Mouse (Mus musculus): ENCODE measurements around the gene Filip1l. TPM values are rescaled to one million over a fixed set of nuclear protein-coding genes. Genes with fewer than 3 reads are reported as not detected.

Gene Filip1l
- polyA plus RNA-seq (2015; fragmentation: Nextera tagmentation; extraction: Ambion mirVana), result 32.1 and 35.4 TPM in 2 replicates

DNA sequence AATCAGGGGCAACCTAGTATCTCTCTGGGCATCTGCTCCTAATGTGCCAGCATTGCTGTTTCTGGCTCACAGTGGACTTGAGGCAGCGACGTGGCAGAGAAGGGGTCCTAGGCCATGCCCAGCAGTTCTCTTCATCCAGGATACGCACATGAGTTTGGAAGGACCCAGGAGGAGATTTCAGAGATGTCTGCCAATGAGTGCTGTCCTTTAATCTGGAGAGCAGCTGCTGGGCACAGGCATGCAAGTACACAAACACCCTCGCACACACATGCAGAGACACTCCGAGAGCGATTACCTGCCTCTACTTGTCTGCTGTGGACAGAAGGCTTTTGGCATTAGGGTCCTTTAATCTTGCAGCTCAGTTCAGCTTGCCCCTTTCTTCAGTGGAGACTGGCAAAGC is at the start of gene Filip1l:
TSS of gene Filip1l (plus strand) at position 343 of the 400 bp plus-strand sequence.
- Histone ChIP-seq H3K4me2 (replicated peaks; ENCODE audit: low read depth) (no peak within 1 kb of the TSS), H3K27ac (ENCODE audit: low read depth, low read length) (no peak within 1 kb of the TSS), H3K4me1 (replicated peaks; ENCODE audit: control insufficient read depth, insufficient read depth, low read length) (no peaks in the 10 kb centered on the region), H3K27me3 (replicated peaks; ENCODE audit: control insufficient read depth, insufficient read depth, low read length) (no peaks in the 10 kb centered on the region), H3K36me3 (ENCODE audit: control insufficient read depth, insufficient read depth) (no peaks in the 10 kb centered on the region), H3K9me3 (ENCODE audit: control insufficient read depth) (no peaks in the 10 kb centered on the region), H3K4me3 (ENCODE audit: low read depth, low read length) (no peak within 1 kb of the TSS), H3K9ac (ENCODE audit: low read depth, low read length) (no peak within 1 kb of the TSS)
- 85% methylated on average over 6 of the region's 6 CpGs for WGBS
- ATAC-seq, result no peak
- no peak for TF ChIP-seq CTCF (IDR thresholded peaks at IDR 0.05; ENCODE audit: low read depth)

DNA sequence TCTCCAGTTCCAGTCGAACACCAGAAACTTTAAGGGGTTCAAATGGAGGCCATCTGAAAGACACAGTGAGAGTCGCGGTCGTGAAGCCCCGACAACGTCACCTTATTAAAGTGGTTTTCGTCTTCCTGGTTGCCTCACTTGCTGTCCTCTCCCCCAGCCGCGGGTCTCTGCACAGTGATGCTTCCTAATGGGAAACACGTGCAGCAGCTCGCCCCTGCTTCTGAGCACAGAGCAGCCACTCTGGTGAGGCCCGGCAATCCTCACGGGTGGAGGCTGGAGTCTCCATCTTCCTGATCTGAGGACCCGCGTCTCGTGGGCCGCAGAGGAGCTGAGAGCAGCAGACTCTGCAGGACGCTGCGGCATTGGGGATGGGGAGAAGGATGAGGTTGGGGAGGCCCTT is 49.2 kb upstream of the Filip1l start:
- WGBS, result 77% methylated on average over 19 of the region's 19 CpGs
- no peak for TF ChIP-seq CTCF (IDR thresholded peaks at IDR 0.05; ENCODE audit: low read depth)
- Histone ChIP-seq H3K9ac (ENCODE audit: low read depth, low read length) (no peak overlapping the region), H3K27me3 (replicated peaks; ENCODE audit: control insufficient read depth, insufficient read depth, low read length) (no peaks in the 10 kb centered on the region), H3K4me3 (ENCODE audit: low read depth, low read length) (no peak overlapping the region), H3K4me1 (replicated peaks; ENCODE audit: control insufficient read depth, insufficient read depth, low read length) (no peaks in the 10 kb centered on the region), H3K9me3 (ENCODE audit: control insufficient read depth) (no peaks in the 10 kb centered on the region), H3K36me3 (ENCODE audit: control insufficient read depth, insufficient read depth) (no peaks in the 10 kb centered on the region), H3K27ac (ENCODE audit: low read depth, low read length) (no peak overlapping the region), H3K4me2 (replicated peaks; ENCODE audit: low read depth) (no peak overlapping the region)
- no peak for ATAC-seq

- ATAC-seq, result no peak
- Histone ChIP-seq H3K9ac (ENCODE audit: low read depth, low read length) (no peak overlapping the region), H3K4me1 (replicated peaks; ENCODE audit: control insufficient read depth, insufficient read depth, low read length) (no peaks in the 10 kb centered on the region), H3K27me3 (replicated peaks; ENCODE audit: control insufficient read depth, insufficient read depth, low read length) (no peaks in the 10 kb centered on the region), H3K9me3 (ENCODE audit: control insufficient read depth) (no peaks in the 10 kb centered on the region), H3K27ac (ENCODE audit: low read depth, low read length) (no peak overlapping the region), H3K4me3 (ENCODE audit: low read depth, low read length) (no peak overlapping the region), H3K4me2 (replicated peaks; ENCODE audit: low read depth) (no peak overlapping the region), H3K36me3 (ENCODE audit: control insufficient read depth, insufficient read depth) (no peaks in the 10 kb centered on the region)
- TF ChIP-seq CTCF (IDR thresholded peaks at IDR 0.05; ENCODE audit: low read depth), result no peak
- whole genome bisulfite sequencing, result 81% methylated on average over 6 of the region's 6 CpGs
Observed at GRCm38 (mm10) chr16:57305463-57305862, 47.4 kb upstream of the Filip1l start.

- 70% methylated on average over 2 of the region's 2 CpGs for WGBS
- Histone ChIP-seq H3K4me3 (ENCODE audit: low read depth, low read length) (no peak overlapping the region), H3K4me1 (replicated peaks; ENCODE audit: control insufficient read depth, insufficient read depth, low read length) (no peaks in the 10 kb centered on the region), H3K27ac (ENCODE audit: low read depth, low read length) (no peak overlapping the region), H3K9me3 (ENCODE audit: control insufficient read depth) (no peaks in the 10 kb centered on the region), H3K9ac (ENCODE audit: low read depth, low read length) (no peak overlapping the region), H3K4me2 (replicated peaks; ENCODE audit: low read depth) (no peak overlapping the region), H3K27me3 (replicated peaks; ENCODE audit: control insufficient read depth, insufficient read depth, low read length) (no peaks in the 10 kb centered on the region), H3K36me3 (ENCODE audit: control insufficient read depth, insufficient read depth) (0 out of 2 replicates have a peak, but pooled peaks cover 3% of the 10 kb centered on the region)
- no peak for TF ChIP-seq CTCF (IDR thresholded peaks at IDR 0.05; ENCODE audit: low read depth)
- no peak for ATAC-seq
Observed at GRCm38 (mm10) chr16:57312130-57312529, 40.8 kb upstream of the Filip1l start.

DNA sequence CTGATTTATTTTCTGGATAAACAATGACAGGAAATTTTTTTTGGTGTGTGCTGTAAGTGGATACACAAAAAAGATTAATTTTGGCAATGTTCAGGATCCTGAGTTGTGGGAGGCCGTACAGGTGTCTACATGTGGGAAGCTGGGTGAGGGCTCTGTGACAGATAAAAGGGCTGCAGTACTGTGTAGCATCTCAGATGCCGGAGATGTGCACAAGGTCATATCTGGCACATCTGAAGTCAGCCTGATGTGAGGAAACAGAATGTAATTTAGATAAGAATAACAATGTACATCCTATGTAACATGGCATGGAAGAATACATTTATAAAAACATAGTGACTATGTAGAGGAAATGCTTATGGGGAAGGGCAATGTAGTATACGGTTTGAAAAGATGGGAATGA is 39.4 kb upstream of the Filip1l start:
- Histone ChIP-seq H3K27ac (ENCODE audit: low read depth, low read length) (no peak overlapping the region), H3K4me2 (replicated peaks; ENCODE audit: low read depth) (no peak overlapping the region), H3K9ac (ENCODE audit: low read depth, low read length) (no peak overlapping the region), H3K4me3 (ENCODE audit: low read depth, low read length) (no peak overlapping the region), H3K4me1 (replicated peaks; ENCODE audit: control insufficient read depth, insufficient read depth, low read length) (no peaks in the 10 kb centered on the region; the same call in 1 of the 2 replicates), H3K9me3 (ENCODE audit: control insufficient read depth) (no peaks in the 10 kb centered on the region), H3K27me3 (replicated peaks; ENCODE audit: control insufficient read depth, insufficient read depth, low read length) (no peaks in the 10 kb centered on the region), H3K36me3 (ENCODE audit: control insufficient read depth, insufficient read depth) (0 out of 2 replicates have a peak, but pooled peaks cover 3% of the 10 kb centered on the region)
- WGBS, result 82% methylated on average over 3 of the region's 3 CpGs
- no peak for TF ChIP-seq CTCF (IDR thresholded peaks at IDR 0.05; ENCODE audit: low read depth)
- no peak for ATAC-seq

DNA sequence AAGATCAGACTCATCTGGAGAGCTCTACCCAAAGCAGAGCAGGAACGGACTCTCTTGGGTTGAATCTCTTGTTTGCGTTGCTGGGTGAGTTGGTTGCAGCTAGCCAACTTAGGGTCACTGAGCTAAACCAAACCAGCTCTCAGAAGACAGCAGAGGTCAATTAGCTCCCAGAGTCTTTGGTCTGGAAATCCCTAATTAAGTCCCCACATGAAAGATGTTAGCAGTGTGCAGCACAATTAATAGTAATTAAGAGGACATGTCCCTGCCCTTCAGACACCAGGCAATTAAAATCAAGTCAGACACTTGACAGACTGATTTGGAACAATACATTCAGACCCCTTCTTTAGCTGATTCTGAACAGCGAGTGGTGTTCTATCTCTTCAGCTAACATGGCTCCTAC is 38.7 kb upstream of the Filip1l start:
- Histone ChIP-seq H3K9me3 (ENCODE audit: control insufficient read depth) (no peaks in the 10 kb centered on the region), H3K4me2 (replicated peaks; ENCODE audit: low read depth) (no peak overlapping the region), H3K4me3 (ENCODE audit: low read depth, low read length) (no peak overlapping the region), H3K27me3 (replicated peaks; ENCODE audit: control insufficient read depth, insufficient read depth, low read length) (no peaks in the 10 kb centered on the region), H3K36me3 (ENCODE audit: control insufficient read depth, insufficient read depth) (0 out of 2 replicates have a peak, but pooled peaks cover 3% of the 10 kb centered on the region), H3K4me1 (replicated peaks; ENCODE audit: control insufficient read depth, insufficient read depth, low read length) (no peaks in the 10 kb centered on the region; the same call in 1 of the 2 replicates), H3K27ac (ENCODE audit: low read depth, low read length) (no peak overlapping the region), H3K9ac (ENCODE audit: low read depth, low read length) (no peak overlapping the region)
- ATAC-seq, result no peak
- no peak for TF ChIP-seq CTCF (IDR thresholded peaks at IDR 0.05; ENCODE audit: low read depth)
- WGBS, result 91% methylated on average over 3 of the region's 3 CpGs

DNA sequence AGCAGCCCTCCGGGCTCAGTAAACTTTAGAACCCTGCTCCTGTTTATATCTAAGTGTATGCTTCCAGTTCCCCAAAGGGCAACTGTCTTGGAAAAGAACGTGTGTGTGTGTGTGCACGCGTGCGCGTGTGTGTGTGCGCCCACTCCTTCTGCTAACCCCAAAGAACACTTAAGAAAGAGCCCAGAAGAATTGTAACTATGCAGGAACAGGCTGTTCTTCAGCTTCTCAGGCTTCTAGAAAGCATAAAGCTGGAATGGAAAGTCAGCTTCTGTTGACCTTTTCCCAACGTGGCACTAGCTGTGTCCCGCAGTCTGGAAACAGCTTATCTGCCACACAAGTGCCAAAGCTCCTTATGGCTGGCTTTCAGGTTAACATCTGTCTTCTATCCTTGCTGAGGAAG is 37.9 kb upstream of the Filip1l start:
- Histone ChIP-seq H3K4me3 (ENCODE audit: low read depth, low read length) (no peak overlapping the region), H3K4me2 (replicated peaks; ENCODE audit: low read depth) (no peak overlapping the region), H3K9ac (ENCODE audit: low read depth, low read length) (no peak overlapping the region), H3K4me1 (replicated peaks; ENCODE audit: control insufficient read depth, insufficient read depth, low read length) (no peaks in the 10 kb centered on the region; the same call in 1 of the 2 replicates), H3K9me3 (ENCODE audit: control insufficient read depth) (no peaks in the 10 kb centered on the region), H3K27ac (ENCODE audit: low read depth, low read length) (no peak overlapping the region), H3K36me3 (ENCODE audit: control insufficient read depth, insufficient read depth) (0 out of 2 replicates have a peak, but pooled peaks cover 3% of the 10 kb centered on the region), H3K27me3 (replicated peaks; ENCODE audit: control insufficient read depth, insufficient read depth, low read length) (no peaks in the 10 kb centered on the region)
- no peak for ATAC-seq
- TF ChIP-seq CTCF (IDR thresholded peaks at IDR 0.05; ENCODE audit: low read depth), result no peak
- 69% methylated on average over 9 of the region's 9 CpGs for WGBS

Data from intestine, postnatal 0 days (tissue).